Mouse (Mus musculus): Measurements from ENCODE around the gene Ghr. TPM values are rescaled to one million over a fixed set of nuclear protein-coding genes. Genes with fewer than 3 reads are reported as not detected.

Ghr gene
- polyA plus RNA-seq, 1 experiment from 2014 or later: 8.8 TPM

- Histone ChIP-seq H3K4me2 (replicated peaks) (peak overlapping the region; percentile 44), H3K4me3 (replicated peaks) (0 out of 2 replicates have a peak overlapping the region, but pooled peaks have one; percentile 31), H3K9me3 (no peaks in the 10 kb centered on the region), H3K27ac (no peak overlapping the region), H3K4me1 (replicated peaks) (peaks cover 11% of the 10 kb centered on the region), H3K27me3 (no peaks in the 10 kb centered on the region), H3K9ac (replicated peaks) (no peak overlapping the region), H3K36me3 (no peaks in the 10 kb centered on the region)
- peak; percentile 47; the same call in 1 of the 2 replicates for ATAC-seq
- 16% methylated on average over 6 of the region's 6 CpGs for WGBS
Observed at GRCm38 (mm10) chr15:3269996-3270645, 313.2 kb downstream of the Ghr start.

DNA sequence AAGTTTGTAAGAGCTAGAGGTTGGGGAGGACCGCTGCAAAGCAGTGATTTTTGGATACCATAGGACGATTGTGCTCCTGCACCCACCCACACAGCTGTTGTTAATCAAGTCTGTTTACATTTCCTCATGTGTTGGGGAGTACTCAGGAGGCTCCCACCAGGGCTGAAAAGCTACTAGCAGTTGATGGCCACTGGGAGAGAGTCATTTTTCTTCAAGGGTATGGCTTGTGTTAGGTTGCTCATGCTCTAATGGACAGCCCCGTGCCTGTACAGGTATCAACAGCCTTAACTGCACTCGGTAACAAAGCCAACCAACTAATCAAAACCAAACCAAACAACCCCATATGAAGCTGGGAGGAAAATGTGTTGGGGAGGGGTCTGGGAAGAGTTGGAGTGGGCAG lies 313.8 kb downstream of the Ghr start:
- peaks cover 11% of the 10 kb centered on the region for H3K4me1 ChIP-seq (replicated peaks)
- no peak overlapping the region for H3K9ac ChIP-seq (replicated peaks)
- no peak overlapping the region for H3K27ac ChIP-seq
- H3K4me2 ChIP-seq (replicated peaks): no peak overlapping the region
- H3K27me3 ChIP-seq: no peaks in the 10 kb centered on the region
- no peaks in the 10 kb centered on the region for H3K36me3 ChIP-seq
- H3K9me3 ChIP-seq: no peaks in the 10 kb centered on the region
- no peak overlapping the region for H3K4me3 ChIP-seq (replicated peaks)
- peak; percentile 31; the same call in 1 of the 2 replicates for ATAC-seq
- 83% methylated on average over 4 of the region's 4 CpGs for WGBS

DNA sequence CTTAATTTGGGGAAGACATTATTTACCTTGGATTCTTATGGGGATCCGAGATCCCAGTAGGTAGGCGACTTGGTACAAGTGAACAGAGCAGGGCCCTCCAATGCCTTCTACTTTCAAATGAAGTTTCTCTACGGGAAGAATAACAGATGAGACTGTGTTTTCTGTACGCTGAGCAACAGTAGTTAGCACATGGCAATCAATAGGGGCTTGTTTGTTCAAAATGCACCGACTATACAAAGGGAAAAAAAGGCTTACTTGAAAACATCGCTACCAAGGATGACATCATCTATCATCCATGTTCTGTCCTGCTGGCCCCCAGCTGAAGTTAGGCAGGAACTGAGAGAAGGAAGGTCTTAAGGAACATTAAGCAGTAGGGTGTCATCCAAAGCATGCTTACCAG lies 315.0 kb downstream of the Ghr start, which contains the start of gene Selenop:
Selenop (plus strand) TSS at position 301 of the 400 bp plus-strand sequence.
- Histone ChIP-seq H3K36me3 (no peaks in the 10 kb centered on the region), H3K4me3 (replicated peaks) (no peak within 1 kb of the TSS), H3K27me3 (no peaks in the 10 kb centered on the region), H3K4me2 (replicated peaks) (no peak within 1 kb of the TSS), H3K9ac (replicated peaks) (no peak within 1 kb of the TSS), H3K9me3 (no peaks in the 10 kb centered on the region), H3K4me1 (replicated peaks) (peaks cover 11% of the 10 kb centered on the region), H3K27ac (no peak within 1 kb of the TSS)
- ATAC-seq: no peak
- WGBS: 81% methylated on average over 6 of the region's 6 CpGs

Measured in midbrain, embryonic 13.5 days (tissue).